Mouse (Mus musculus): Measurements from ENCODE around the gene Nup98.

Nup98 gene

GRCm38 (mm10) chr7:102229814-102230213, 19.8 kb upstream of the Nup98 start:
- no peak for DNase-seq (ENCODE audit: low spot score)

DNA sequence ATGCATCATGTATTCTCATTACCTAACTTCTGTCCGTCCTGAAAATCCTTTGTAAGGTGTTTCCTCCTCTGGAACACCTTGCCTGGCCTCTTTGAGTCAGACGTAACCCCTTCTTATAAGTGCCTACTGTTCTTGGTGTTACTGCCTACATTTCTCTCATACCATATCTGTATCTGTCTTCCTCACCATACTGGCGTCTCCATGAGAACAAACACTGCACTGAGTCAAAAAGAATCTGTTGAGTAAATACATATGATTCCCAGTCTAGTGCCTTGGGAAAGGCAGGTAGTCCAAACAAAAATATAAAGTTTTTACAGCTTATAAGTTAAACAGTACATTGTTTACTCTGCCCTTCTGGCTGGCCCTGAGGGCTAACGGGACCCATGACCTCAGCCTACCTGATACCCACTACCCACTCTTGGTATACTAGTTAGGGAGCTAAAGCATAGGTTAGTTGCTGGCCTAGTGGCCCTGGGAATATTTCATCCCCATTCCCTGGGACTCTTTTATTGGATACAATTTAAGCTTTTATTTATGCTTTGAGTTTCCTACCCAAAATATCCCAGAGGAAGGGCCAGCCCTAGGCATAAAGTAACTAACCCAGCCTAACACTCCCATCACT, 18.2 kb upstream of the Nup98 start:
- no peak for DNase-seq (ENCODE audit: low spot score)

- DNase-seq (ENCODE audit: low spot score) = no peak
These were observed 16.1 kb upstream of the Nup98 start for GRCm38 (mm10) chr7:102226051-102226450.

- no peak for DNase-seq (ENCODE audit: low spot score)
These were observed 14.1 kb upstream of the Nup98 start for GRCm38 (mm10) chr7:102223883-102224738.

GRCm38 (mm10) chr7:102222830-102223556, 13.0 kb upstream of the Nup98 start:
- no peak for DNase-seq (ENCODE audit: low spot score)

DNA sequence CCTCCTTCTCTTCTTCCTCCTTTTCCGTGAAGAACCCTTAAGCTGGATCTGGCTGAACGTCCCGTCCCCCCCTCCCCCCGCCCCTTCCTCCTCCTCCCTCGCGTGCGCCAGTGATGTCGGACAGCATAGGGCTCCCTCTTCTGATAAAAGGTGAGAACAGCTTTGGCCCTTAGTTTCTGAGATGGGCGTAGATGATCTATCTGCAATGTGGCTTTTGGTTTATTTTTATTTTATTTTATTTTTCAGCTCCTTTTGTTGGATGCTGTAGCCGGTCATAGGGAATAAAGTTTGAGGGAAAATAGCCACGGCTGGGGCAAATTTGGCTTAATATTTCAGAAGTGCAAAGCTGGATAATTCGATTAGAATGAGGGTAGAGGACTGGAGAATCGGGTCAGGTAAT, 12.4 kb upstream of the Nup98 start:
- DNase-seq (ENCODE audit: low spot score) = no peak

- no peak for DNase-seq (ENCODE audit: low spot score)
These were observed 11.9 kb upstream of the Nup98 start for GRCm38 (mm10) chr7:102221899-102222298.

DNA sequence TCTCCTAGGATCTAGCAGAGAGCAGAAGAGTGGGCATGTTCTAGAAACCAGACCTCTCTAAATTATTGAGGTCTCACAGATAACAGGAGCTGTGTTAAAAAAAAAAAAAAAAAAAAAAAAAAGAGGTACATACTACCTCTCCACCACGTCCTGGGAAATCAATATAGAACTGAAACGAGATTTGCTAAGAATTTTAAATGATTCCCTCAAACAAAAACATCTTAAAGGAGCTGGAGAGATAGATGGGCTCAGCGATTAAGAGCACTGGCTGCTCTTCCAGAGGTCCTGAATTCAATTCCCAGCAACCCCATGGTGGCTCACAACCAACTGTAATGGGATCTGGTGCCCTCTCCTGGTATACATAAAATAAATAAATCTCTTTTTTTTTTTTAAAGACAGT, 1.1 kb upstream of the Nup98 start:
- DNase-seq (ENCODE audit: low spot score) = no peak

GRCm38 (mm10) chr7:102208806-102209363, 1.1 kb downstream of the Nup98 start:
- DNase-seq (ENCODE audit: low spot score) = no peak

DNA sequence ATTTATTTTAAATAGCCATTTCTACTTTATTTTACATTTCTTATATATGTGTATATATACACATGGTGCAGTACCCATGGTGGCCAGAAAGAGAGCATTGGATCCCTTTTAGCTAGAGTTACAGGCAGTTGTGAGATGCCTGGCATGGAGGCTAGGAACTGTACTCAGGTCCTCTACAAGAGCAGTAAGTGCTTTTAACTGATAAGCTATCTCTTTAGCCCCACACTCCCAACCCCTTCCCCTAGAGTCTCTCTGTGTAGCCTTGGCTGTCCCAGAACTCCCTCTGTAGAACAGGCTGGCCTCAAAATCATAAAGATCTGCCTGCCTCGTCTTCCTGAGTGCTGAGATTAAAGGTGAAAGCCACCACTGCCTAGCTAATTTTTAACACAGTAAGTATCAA, 4.3 kb downstream of the Nup98 start:
- DNase-seq (ENCODE audit: low spot score) = no peak

DNA sequence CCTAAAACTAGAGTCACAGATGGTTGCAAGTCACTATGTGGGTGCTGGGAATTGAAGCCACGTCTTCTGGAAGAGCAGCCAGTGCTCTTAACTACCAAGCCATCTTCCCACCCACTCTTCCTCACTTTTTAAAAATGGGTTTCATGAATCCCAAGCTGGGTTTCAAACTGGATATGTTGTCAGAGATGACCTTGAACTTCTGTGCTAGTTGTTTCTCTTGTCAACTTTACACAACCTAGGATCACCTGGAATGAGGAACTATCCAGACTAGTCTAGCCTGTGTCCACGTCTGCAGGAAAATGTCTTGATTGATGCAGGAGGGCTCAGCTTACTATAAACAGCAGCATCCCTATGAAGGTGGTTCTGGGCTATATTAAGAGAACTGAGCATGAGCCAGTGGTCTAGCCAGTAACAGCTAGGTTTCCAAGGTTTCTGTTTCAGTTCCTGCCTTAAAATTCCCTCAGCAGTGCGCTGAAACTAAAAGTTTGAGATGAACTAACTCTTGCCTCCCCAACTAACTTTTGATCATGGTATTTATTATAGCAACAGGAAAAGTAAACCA, 5.6 kb downstream of the Nup98 start:
- no peak for DNase-seq (ENCODE audit: low spot score)

GRCm38 (mm10) chr7:102200996-102201785, 8.8 kb downstream of the Nup98 start:
- DNase-seq (ENCODE audit: low spot score) = no peak

DNA sequence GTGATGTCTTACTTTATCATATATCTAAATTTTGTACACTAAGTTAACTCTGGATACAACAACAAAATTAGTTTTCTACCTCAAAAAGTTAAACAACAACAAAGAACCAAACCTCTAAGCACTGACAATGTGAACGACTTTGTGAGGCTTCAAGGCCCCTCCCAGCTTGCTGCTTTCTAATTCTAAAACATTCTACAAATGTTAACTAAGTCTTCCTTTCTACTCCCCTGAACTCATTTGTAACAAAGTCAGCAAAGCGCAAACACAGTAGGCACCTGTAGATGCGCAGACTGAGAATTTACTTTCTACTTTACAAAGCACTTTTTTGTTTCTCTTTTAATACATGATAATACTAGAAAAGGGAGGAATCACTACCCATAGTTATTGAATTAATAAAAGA, 9.4 kb downstream of the Nup98 start:
- no peak for DNase-seq (ENCODE audit: low spot score)

DNA sequence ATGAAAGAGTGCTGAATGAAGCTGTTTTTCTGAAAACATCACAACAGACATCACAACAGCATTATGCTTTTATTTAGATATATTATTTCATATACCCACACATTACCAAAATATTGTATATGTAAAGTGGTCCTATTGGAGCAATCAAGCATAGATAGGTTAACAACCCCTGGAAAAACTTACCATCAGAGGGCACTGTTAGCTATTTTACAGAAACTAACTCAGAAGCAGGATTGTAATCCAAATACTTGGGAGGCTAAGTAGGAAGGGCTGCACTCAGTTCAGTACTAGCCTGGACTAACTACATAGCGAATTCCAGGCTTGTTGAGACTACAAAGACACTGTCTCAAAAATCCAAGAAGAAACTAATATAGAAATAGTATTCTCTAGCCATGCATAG, 17.6 kb downstream of the Nup98 start:
- no peak for DNase-seq (ENCODE audit: low spot score)

GRCm38 (mm10) chr7:102183849-102184248, 26.1 kb downstream of the Nup98 start:
- no peak for DNase-seq (ENCODE audit: low spot score)

- DNase-seq (ENCODE audit: low spot score) = no peak
These were observed 39.7 kb downstream of the Nup98 start for GRCm38 (mm10) chr7:102170300-102170699.

- no peak for DNase-seq (ENCODE audit: low spot score)
These were observed 56.3 kb downstream of the Nup98 start for GRCm38 (mm10) chr7:102153691-102154090.

- DNase-seq (ENCODE audit: low spot score) = no peak
These were observed 72.1 kb downstream of the Nup98 start for GRCm38 (mm10) chr7:102137898-102138297.

- DNase-seq (ENCODE audit: low spot score) = no peak
These were observed 72.5 kb downstream of the Nup98 start for GRCm38 (mm10) chr7:102137464-102137863.

DNA sequence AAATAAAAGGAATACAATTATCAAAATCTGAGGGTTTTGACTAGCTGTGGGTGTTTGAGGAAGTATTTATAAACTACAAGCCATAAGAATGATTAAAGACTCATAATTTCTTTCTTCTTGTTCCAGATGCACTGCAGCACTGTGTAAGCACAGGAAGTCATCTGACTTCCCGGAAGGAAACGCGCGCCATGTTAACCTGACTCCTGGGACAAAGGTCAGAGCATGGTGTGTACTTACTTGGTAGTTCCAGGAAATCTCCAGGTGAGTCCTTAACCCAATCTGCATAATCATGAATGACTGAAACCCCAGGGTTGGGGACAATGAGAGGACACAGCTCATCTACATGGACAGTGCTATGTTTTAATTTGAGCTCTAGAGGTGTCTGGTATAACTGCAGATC, 77.6 kb downstream of the Nup98 start:
- no peak for DNase-seq (ENCODE audit: low spot score)

GRCm38 (mm10) chr7:102120326-102120725, 89.7 kb downstream of the Nup98 start:
- DNase-seq (ENCODE audit: low spot score) = no peak

DNA sequence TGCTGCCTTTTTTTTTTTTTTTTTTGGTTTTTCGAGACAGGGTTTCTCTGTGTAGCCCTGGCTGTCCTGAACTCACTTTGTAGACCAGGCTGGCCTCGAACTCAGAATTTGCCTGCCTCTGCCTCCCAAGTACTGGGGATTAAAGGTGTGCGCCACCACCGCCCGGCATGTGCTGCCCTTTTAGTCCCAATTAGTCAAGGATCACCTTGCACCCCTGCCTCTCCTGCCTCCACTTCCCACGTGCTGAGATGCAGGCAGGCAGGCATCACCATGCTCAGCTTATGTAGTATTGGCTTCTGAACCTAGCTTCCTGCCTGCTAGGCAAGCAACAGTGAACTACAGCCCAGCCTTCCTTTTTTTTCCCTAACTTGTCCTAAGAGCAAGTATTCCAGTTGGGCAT, 92.6 kb downstream of the Nup98 start:
- no peak for DNase-seq (ENCODE audit: low spot score)
